Mouse (Mus musculus) kidney, embryonic 14.5 days (tissue): ENCODE data around the gene Kif23. TPM values are rescaled to one million over a fixed set of nuclear protein-coding genes. Genes with fewer than 3 reads are reported as not detected.

Experiments
- polyA plus RNA-seq: library from polyadenylated mRNA; unstranded; fragments of >200 nt; fragmentation: Nextera tagmentation; extraction: Ambion mirVana; gene quantifications from 2 replicates; pipeline ENCODE4 v1.2.1, GENCODE M21; 2014

The Kif23 gene
- polyA plus RNA-seq, 1 experiment from 2014 or later = 128 TPM

Other genes with a start within 250 kb of the Kif23 start
- gene Rplp1, start 32.2 kb downstream of the Kif23 start, polyA plus RNA-seq = 1,603 and 2,211 TPM in 2 replicates
- gene Paqr5, start 80.1 kb upstream of the Kif23 start, polyA plus RNA-seq = 11.0 and 17.0 TPM in 2 replicates
- 9.3 and 25.3 TPM in 2 replicates for gene Glce, start 175.9 kb upstream of the Kif23 start, polyA plus RNA-seq